Mouse (Mus musculus): Measurements from ENCODE around the gene Susd5. TPM values are rescaled to one million over a fixed set of nuclear protein-coding genes. Genes with fewer than 3 reads are reported as not detected.
"Not testable (repeated sequence)": the region's sequence is repeated elsewhere in the genome, so short reads cannot be mapped to it uniquely, and the experiment has no call there.

The Susd5 gene
- polyA plus RNA-seq, 1 experiment from 2014 or later = 0.52 TPM

DNA sequence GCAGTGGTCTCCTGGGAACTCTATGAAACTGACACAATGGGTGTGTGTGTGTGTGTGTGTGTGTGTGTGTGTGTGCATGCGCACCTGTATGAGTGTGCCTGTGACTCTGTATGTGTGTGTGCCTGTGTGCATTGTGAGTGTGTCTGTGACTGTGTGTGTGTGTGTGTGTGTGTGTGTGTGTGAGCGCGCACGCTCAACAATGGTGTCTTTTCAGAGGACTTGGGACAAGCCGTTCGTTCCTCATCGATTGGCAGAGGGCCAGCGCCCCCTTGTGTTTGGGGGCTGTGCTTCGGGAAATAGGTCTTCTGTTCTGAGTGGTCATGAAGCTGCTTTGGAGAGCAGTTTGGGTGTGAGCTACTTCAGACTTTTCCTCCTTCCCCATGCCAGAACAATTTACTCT, 35.2 kb downstream of the Susd5 start:
- H3K4me1 ChIP-seq (ENCODE audit: control insufficient read depth, insufficient read depth, low read length); H3K27me3 ChIP-seq (ENCODE audit: control insufficient read depth, insufficient read depth, low read length); H3K9ac ChIP-seq (replicated peaks; ENCODE audit: low read depth, low read length); H3K36me3 ChIP-seq (ENCODE audit: control insufficient read depth, insufficient read depth, low read length); ATAC-seq (ENCODE audit: low read depth); H3K9me3 ChIP-seq (ENCODE audit: control insufficient read depth, low read length); H3K4me3 ChIP-seq (ENCODE audit: low read depth, low read length); H3K27ac ChIP-seq (ENCODE audit: low read depth, low read length); H3K4me2 ChIP-seq (ENCODE audit: low read depth, low read length): not testable (repeated sequence)
- WGBS = 13% methylated on average over 7 of the region's 9 CpGs

DNA sequence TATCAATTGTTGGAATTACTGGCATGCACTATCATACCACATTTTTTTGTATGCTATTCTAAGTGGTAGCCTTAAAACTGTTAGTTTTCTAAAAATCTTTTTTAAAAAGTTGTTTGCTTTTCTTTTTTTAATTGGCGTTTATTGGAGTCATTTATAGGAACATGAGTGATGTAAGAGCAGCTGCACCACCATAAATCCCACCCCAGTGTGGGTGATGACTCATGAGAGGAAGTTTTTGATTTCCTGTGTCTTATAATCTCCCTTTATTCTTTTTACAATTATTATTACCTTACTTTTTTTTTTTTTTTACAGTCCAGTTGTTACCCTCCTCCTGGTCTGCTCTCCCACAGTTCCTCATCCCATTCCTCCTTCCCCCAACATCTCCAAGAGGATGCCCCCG, 37.9 kb downstream of the Susd5 start:
- no peak for ATAC-seq (ENCODE audit: low read depth)
- Histone ChIP-seq H3K27ac (ENCODE audit: low read depth, low read length) (no peak overlapping the region), H3K9me3 (ENCODE audit: control insufficient read depth, low read length) (no peaks in the 10 kb centered on the region), H3K27me3 (ENCODE audit: control insufficient read depth, insufficient read depth, low read length) (no peaks in the 10 kb centered on the region), H3K4me2 (ENCODE audit: low read depth, low read length) (no peak overlapping the region), H3K4me3 (ENCODE audit: low read depth, low read length) (no peak overlapping the region), H3K9ac (replicated peaks; ENCODE audit: low read depth, low read length) (no peak overlapping the region), H3K36me3 (ENCODE audit: control insufficient read depth, insufficient read depth, low read length) (no peaks in the 10 kb centered on the region), H3K4me1 (ENCODE audit: control insufficient read depth, insufficient read depth, low read length) (no peaks in the 10 kb centered on the region)
- WGBS = 95% methylated on average over 2 of the region's 2 CpGs

DNA sequence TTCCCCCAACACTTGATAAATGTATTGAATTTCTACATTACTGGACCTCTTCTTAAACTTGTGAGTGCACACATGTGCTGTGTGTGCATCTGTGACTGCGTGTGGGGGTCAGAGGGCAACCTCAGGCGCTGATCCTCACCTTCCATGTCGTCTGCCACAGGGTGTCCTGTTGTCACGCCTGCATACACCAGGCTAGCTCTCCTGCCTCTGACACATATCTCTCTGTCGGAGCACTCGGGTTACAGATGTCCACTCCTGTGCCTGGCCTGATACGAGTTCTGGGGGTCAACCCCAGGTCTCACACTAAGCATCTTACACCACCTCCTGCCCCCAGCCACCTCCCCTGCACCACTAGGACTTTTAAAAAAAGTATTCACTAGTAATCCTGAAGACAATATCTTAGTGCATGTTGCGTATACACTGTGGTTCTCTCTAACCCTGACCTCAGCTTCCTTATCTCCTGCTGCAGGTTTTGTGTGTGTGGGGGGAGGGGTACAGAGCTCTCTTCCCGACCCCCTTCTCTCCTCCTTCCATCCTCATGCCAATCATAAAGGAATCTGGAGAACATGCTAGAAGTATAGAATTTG, 41.9 kb downstream of the Susd5 start:
- no peak for ATAC-seq (ENCODE audit: low read depth)
- no peaks in the 10 kb centered on the region for H3K36me3 ChIP-seq (ENCODE audit: control insufficient read depth, insufficient read depth, low read length)
- H3K4me2 ChIP-seq (ENCODE audit: low read depth, low read length) = no peak overlapping the region
- WGBS = 79% methylated on average over 9 of the region's 9 CpGs
- H3K9me3 ChIP-seq (ENCODE audit: control insufficient read depth, low read length) = no peaks in the 10 kb centered on the region
- H3K4me3 ChIP-seq (ENCODE audit: low read depth, low read length) = no peak overlapping the region
- H3K27me3 ChIP-seq (ENCODE audit: control insufficient read depth, insufficient read depth, low read length) = no peaks in the 10 kb centered on the region
- no peak overlapping the region for H3K27ac ChIP-seq (ENCODE audit: low read depth, low read length)
- H3K9ac ChIP-seq (replicated peaks; ENCODE audit: low read depth, low read length) = no peak overlapping the region
- no peaks in the 10 kb centered on the region for H3K4me1 ChIP-seq (ENCODE audit: control insufficient read depth, insufficient read depth, low read length)

DNA sequence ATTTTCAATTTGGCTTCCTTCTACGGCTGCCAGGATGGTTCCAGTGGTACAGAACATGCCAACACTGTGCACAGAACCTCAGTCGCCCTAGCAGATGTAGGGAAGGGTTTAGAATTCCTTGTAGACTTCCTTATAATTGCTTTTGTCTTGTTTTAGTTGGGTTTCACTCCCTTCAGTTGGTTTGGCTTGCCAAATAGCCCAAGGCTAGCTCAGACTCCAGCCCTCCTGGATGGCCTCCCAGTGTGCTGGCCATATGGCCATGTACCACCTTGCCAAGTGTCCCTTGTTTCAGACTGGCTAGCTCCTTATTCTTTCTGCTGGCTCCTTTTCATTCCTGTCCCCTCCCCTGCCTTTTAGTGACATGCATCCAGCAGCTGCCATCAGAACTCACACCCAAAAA, 53.3 kb downstream of the Susd5 start:
- 69% methylated on average over 2 of the region's 2 CpGs for WGBS
- Histone ChIP-seq H3K4me3 (ENCODE audit: low read depth, low read length) (no peak overlapping the region), H3K9ac (replicated peaks; ENCODE audit: low read depth, low read length) (no peak overlapping the region), H3K27ac (ENCODE audit: low read depth, low read length) (no peak overlapping the region), H3K4me1 (ENCODE audit: control insufficient read depth, insufficient read depth, low read length) (no peaks in the 10 kb centered on the region), H3K9me3 (ENCODE audit: control insufficient read depth, low read length) (no peaks in the 10 kb centered on the region), H3K4me2 (ENCODE audit: low read depth, low read length) (no peak overlapping the region), H3K36me3 (ENCODE audit: control insufficient read depth, insufficient read depth, low read length) (no peaks in the 10 kb centered on the region), H3K27me3 (ENCODE audit: control insufficient read depth, insufficient read depth, low read length) (no peaks in the 10 kb centered on the region)
- no peak for ATAC-seq (ENCODE audit: low read depth)

DNA sequence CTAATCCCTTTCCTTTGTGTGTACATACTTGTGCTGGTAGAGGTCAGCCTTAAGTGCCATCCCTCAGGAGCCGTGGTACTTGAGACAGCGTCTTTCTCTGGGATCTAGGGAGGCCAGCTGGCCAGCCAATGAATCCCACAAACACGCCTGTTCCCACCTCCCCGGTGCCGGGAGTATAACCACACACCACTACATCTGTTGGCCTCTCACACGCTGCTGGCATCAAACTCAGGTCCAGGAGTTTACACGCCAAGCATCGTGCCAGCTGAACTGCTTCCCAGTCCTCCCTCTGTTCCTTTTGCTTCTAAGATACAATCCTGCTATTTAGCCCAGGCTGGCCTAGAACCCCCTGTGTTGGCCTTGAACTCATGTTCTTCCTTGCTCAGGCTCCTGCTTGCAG, 54.2 kb downstream of the Susd5 start:
- Histone ChIP-seq H3K9me3 (ENCODE audit: control insufficient read depth, low read length) (no peaks in the 10 kb centered on the region), H3K9ac (replicated peaks; ENCODE audit: low read depth, low read length) (no peak overlapping the region), H3K27me3 (ENCODE audit: control insufficient read depth, insufficient read depth, low read length) (no peaks in the 10 kb centered on the region), H3K4me3 (ENCODE audit: low read depth, low read length) (no peak overlapping the region), H3K27ac (ENCODE audit: low read depth, low read length) (no peak overlapping the region), H3K4me1 (ENCODE audit: control insufficient read depth, insufficient read depth, low read length) (no peaks in the 10 kb centered on the region), H3K36me3 (ENCODE audit: control insufficient read depth, insufficient read depth, low read length) (no peaks in the 10 kb centered on the region), H3K4me2 (ENCODE audit: low read depth, low read length) (no peak overlapping the region)
- ATAC-seq (ENCODE audit: low read depth) = no peak
- 88% methylated on average over 8 of the region's 8 CpGs for WGBS

DNA sequence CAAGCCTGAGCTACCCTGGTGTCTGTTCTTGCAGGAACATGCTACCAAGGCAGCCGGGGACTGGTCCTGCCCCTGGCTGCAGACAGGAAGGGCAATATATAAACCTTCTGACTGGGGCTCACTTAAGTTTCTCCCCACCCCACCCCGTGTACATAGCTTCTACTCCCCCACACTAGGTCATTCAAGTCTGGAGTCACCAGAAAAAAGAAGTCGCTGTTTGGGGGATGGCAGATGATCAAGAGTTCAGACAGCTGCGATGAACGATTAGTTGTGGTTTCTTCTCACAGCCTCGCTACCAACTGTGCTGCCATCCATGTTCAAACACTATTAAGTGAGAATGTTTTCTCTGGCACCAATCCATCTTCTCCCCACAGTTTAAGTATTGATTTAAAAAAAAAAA, 55.3 kb downstream of the Susd5 start:
- Histone ChIP-seq H3K36me3 (ENCODE audit: control insufficient read depth, insufficient read depth, low read length) (no peaks in the 10 kb centered on the region), H3K4me3 (ENCODE audit: low read depth, low read length) (no peak overlapping the region), H3K4me2 (ENCODE audit: low read depth, low read length) (no peak overlapping the region), H3K27ac (ENCODE audit: low read depth, low read length) (no peak overlapping the region), H3K9me3 (ENCODE audit: control insufficient read depth, low read length) (no peaks in the 10 kb centered on the region), H3K27me3 (ENCODE audit: control insufficient read depth, insufficient read depth, low read length) (no peaks in the 10 kb centered on the region), H3K4me1 (ENCODE audit: control insufficient read depth, insufficient read depth, low read length) (no peaks in the 10 kb centered on the region), H3K9ac (replicated peaks; ENCODE audit: low read depth, low read length) (no peak overlapping the region)
- WGBS = 51% methylated on average over 6 of the region's 6 CpGs
- no peak for ATAC-seq (ENCODE audit: low read depth)

DNA sequence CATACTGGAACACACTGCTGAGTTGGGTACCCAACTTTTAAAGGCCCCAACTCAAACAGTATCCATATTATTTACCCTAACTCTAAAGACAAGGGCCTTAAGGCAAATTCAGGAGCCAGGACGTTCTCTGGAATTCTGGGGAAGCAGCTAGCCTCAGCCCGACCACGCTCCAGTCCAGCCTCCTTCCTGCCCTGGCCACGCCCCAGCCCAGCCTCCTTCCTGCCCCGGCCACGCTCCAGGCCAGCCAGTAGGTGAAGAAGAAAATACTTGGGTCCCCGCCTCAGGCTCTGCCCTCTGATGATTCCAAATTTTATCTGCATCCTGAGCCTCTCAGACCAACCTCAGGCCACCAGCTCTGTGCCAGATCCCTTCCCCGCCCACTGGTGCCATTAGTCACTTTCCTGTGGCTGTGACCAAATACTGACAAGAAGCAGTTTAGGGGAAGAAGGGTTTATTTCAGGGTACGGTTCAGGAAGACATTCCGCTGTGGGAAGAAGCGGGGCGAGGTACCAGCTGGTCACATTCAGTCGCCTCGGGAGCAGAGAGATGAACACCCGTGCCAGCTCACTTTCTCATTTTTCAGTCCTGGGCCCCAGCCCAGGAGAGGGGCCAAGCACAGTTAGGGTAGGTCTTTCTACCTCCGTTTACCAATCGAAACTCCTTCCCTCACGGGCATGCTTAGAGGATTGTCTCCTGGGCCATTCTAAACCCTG, 57.1 kb downstream of the Susd5 start:
- Histone ChIP-seq H3K4me3 (ENCODE audit: low read depth, low read length) (no peak overlapping the region), H3K4me2 (ENCODE audit: low read depth, low read length) (no peak overlapping the region), H3K36me3 (ENCODE audit: control insufficient read depth, insufficient read depth, low read length) (no peaks in the 10 kb centered on the region), H3K27me3 (ENCODE audit: control insufficient read depth, insufficient read depth, low read length) (no peaks in the 10 kb centered on the region), H3K9me3 (ENCODE audit: control insufficient read depth, low read length) (no peaks in the 10 kb centered on the region), H3K4me1 (ENCODE audit: control insufficient read depth, insufficient read depth, low read length) (no peaks in the 10 kb centered on the region), H3K27ac (ENCODE audit: low read depth, low read length) (no peak overlapping the region), H3K9ac (replicated peaks; ENCODE audit: low read depth, low read length) (no peak overlapping the region)
- 78% methylated on average over 18 of the region's 18 CpGs for WGBS
- ATAC-seq (ENCODE audit: low read depth) = no peak

DNA sequence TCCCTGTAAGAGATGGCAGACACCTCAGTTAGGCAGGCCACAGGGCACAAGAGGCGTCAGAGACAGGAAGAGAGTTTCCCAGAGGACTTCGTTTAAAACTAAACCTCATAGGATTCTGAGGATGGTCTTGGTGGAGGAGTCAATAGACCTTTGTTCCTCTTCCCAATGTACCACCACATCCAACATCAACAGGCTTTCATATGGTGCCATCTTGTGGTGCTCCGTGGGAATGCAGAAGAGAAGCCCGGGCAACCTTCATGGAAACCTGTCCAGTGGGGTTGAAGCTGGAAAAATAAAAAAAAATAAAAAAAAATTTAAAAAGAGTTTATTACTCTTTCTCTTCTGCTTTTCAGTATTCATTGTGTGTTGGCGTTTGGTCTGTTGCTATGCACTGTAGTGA, 59.7 kb downstream of the Susd5 start:
- not testable (repeated sequence) for H3K27ac ChIP-seq (ENCODE audit: low read depth, low read length); H3K4me2 ChIP-seq (ENCODE audit: low read depth, low read length); H3K4me3 ChIP-seq (ENCODE audit: low read depth, low read length); H3K4me1 ChIP-seq (ENCODE audit: control insufficient read depth, insufficient read depth, low read length); H3K27me3 ChIP-seq (ENCODE audit: control insufficient read depth, insufficient read depth, low read length); H3K36me3 ChIP-seq (ENCODE audit: control insufficient read depth, insufficient read depth, low read length); H3K9ac ChIP-seq (replicated peaks; ENCODE audit: low read depth, low read length); ATAC-seq (ENCODE audit: low read depth); H3K9me3 ChIP-seq (ENCODE audit: control insufficient read depth, low read length)
- WGBS = 24% methylated on average over 5 of the region's 5 CpGs

DNA sequence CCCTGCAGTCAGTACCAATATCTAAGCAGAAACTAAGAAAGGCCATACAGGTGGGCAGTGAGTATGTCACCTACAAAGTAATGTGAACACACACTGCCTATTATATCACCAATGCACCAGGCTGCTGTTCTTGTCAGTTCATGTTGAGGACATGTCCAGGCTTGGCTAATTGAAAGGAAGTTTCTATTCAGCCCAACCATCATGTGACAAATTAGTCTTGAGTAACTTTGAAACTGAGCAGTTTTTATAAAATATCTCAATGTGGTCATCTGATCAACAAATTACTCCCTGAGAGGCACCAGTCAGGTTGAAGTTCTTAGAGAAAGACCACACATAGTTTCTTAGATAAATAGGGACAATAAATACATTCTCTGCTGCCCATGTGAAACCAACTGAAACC, 65.9 kb downstream of the Susd5 start:
- H3K27ac ChIP-seq (ENCODE audit: low read depth, low read length); H3K4me3 ChIP-seq (ENCODE audit: low read depth, low read length); H3K36me3 ChIP-seq (ENCODE audit: control insufficient read depth, insufficient read depth, low read length); H3K9me3 ChIP-seq (ENCODE audit: control insufficient read depth, low read length); H3K27me3 ChIP-seq (ENCODE audit: control insufficient read depth, insufficient read depth, low read length); H3K4me2 ChIP-seq (ENCODE audit: low read depth, low read length); H3K9ac ChIP-seq (replicated peaks; ENCODE audit: low read depth, low read length); ATAC-seq (ENCODE audit: low read depth); H3K4me1 ChIP-seq (ENCODE audit: control insufficient read depth, insufficient read depth, low read length): not testable (repeated sequence)
